Mouse (Mus musculus): ENCODE results near the gene Tpbgl.

DNA sequence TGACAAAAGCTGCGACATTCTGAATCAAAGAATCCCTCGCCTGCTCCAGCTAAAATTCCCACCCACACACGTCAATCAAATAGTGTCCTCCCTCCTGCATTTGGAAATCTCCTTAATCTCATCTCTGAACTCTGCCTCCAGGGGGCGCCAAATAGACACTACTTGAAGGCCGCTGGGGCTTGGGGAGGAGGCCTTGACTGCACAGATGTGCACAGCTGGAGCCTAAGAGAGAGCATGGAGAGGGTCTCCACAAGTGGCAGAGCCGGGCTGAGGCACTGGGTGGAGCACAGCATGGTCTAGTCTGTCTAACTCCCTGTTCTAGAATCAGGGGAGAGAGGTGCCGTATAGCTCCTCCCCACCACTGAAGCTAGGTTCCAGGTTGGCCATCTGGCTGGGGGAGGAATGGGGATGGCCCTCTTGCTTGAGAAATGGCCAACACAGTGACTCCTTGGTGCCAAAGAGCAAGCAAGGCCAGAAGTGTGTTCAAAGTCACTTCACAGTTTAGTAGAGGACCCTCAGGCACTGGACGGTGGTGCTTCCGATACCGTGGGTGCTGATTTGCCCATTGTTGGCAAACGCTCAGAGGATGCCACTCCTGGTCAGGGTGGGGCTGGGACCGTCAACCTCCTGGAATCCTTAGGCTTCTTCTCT is 32.6 kb upstream of the Tpbgl start:
- TF ChIP-seq CTCF (IDR thresholded peaks at IDR 0.05; ENCODE audit: extremely low read depth, insufficient read depth, insufficient read length, insufficient replicate concordance) (peak; percentile 42; the same call in 1 of the 2 replicates), POLR2A (IDR thresholded peaks at IDR 0.05; ENCODE audit: low read depth, low read length) (no peak)
